Mouse (Mus musculus): ENCODE measurements at regions not wholly inside any gene's neighbourhood (a gene's known extent, or its start where the extent isn't known, plus 50 kb on each side); places are given as distances from the start of the nearest gene placed in this dataset.
"Not testable (repeated sequence)": the region's sequence is repeated elsewhere in the genome, so short reads cannot be mapped to it uniquely, and the experiment has no call there.

DNA sequence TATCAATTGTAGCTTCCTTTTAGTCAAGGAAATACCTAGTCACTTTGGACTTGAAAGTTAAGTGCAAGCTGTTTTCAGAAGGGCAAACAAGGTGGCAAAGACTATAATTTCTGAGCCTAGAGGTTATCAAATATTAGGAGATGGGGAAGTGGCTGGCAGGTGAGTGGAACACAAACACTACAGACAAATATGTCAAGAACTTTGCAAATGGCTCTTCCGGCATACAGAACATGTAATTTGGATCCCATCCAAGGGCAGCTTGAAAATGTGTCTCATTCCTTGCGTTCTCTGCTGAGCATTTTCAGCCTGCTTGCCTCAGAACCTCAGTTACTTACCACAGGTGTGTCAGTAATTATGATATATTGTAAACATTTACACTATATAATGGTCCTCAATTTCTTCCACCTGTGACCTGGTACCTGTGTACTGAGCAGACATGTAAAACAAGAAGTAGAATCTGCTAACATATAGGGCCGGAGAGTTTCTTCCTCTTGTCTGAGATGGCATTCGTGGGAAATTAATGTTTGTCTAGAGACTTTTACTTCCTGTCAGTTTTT lies 1346.3 kb upstream of the Got2 start:
- no peak for DNase-seq

DNA sequence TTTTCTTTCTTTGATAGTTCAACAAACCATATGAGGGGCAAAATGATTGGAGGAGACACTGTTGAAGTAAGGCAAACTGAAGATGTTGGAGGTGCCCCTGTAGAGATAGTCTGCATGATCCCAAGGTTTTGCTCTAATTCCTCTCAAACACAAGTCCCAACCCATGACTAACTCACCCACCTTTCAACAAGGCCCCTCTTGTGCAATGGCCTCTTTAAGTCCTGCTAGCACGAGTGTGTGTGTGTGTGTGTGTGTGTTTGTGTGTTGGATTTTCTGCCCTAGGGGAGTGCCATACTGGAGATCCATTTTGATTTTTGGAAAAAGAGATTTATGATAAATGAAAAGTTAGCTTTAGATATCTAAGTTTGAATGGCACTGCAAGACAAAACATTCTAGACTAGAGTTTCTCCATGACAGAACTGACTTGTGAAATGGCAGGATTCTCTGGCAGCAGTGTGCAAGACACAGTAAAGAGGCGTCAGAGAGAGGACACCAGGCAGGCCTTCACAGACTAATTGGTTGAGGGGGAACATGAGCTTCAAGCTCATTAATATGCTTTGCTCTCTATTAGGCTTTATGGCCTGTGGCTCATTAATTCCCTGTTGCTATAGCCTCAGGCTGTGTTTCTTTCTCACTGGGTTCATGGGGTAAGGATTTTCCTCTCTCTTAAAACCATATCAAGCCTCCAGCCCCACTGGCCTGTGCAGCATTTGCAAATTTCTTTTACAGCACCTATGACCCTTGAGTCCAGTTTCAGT lies 1344.5 kb upstream of the Got2 start:
- DNase-seq: no peak

DNA sequence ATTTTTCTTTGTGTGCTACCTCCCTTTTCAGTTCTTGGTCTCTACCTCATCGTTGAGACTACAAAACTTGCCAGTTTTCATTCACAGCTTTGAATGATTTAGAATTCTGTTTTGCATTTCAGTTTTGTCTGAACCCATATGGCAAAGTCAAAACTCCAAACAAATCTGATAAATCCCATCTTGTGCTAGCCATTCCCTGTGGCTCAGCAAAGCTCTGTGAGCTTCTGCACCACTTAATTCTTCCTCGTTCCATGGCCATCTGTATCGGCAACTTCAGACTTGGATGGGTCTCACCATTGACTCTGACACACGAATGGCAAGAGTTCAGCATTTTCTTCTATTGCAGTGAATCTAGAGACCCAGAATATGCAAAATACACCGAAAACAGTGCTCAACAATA lies 1343.3 kb upstream of the Got2 start:
- DNase-seq: no peak

DNA sequence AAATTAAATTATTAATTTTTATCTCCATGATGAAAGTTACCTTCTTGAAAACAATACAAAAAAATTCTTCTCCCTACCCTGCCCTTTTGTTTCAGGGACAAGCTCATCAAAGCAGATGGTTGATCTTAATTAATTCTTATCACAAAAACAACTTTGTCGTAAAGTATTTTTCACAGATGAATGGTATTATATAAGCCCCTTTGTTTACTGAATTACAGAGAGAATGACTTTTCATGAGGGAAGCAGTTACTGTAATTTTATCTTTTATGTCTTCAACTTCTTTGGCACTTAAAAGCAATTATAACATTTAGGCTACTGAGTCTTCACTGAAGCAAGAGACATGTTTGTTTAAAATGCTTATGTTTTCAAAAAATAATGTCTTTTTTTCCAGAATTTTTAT lies 1303.5 kb upstream of the Got2 start:
- no peak for DNase-seq

DNA sequence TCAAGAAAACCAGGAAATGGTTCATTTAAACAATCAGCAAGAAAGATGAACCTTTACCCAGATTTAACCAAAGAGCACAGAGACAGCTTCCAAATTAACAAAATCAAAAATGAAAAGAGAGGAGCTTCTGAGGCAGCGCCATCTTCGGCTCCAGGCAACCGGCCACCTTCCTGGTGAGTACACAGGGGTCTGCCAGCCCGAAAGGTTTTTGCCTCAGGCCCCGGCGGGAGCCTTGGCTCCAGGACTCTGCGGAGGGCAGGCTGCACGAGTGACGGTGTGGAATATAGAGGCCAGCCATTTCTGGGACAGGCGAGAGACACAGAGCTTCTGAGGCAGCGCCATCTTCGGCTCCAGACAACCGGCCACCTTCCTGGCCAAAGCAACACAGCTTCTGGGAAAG lies 1295.5 kb upstream of the Got2 start:
- peak; percentile 49 to 63 for DNase-seq

DNA sequence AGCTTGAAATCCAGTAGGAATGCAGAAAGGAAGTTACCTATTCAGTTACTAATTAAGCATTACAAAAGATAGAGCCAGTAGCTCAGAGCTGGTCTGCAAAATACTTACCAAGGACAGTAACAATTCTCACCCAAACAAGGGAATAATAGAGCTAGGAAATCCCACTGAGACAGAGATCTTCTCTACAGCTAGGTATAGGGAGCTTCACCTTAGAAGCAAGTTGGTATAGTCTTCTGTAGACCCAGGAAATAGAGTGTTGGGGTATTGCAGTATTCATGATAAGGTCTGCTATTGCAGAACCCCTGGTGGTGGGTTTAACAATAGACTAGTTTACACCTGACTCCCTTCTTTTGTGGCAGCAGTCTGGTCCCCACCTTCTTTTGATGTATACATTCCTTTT lies 1294.1 kb upstream of the Got2 start:
- DNase-seq: not testable (repeated sequence)

All from cerebellum, postnatal 25 days (tissue).